Mouse (Mus musculus) left cerebral cortex, adult 8-10 months (tissue): ENCODE measurements around the gene Fanci. TPM values are rescaled to one million over a fixed set of nuclear protein-coding genes. Genes with fewer than 3 reads are reported as not detected.

Source experiments
- DNase-seq, 2 experiments: peaks; one replicate each; pipeline ENCODE4 v3.0.0; 2022; ENCODE audit warnings: low spot score in 2 of 2
- total RNA-seq, 4 experiments: library from RNA; stranded (reverse); gene quantifications; 2 replicates each; pipeline ENCODE4 v1.2.4; 2022

Fanci gene
- total RNA-seq = 1 to 10 TPM in 1 of 4 experiments, under 1 TPM in 3; 0.39 to 1.2 (median 0.69) TPM

GRCm38 (mm10) chr7:79391883-79392649 is at the start of gene Fanci:
Fanci (plus strand) TSS chr7:79391929.
- DNase-seq = peak; percentile 89 to 95

- DNase-seq = no peak
These were observed 45.8 kb upstream of the Fanci start for GRCm38 (mm10) chr7:79345902-79346301.

- no peak for DNase-seq
These were observed 45.1 kb upstream of the Fanci start for GRCm38 (mm10) chr7:79346555-79347075.

DNA sequence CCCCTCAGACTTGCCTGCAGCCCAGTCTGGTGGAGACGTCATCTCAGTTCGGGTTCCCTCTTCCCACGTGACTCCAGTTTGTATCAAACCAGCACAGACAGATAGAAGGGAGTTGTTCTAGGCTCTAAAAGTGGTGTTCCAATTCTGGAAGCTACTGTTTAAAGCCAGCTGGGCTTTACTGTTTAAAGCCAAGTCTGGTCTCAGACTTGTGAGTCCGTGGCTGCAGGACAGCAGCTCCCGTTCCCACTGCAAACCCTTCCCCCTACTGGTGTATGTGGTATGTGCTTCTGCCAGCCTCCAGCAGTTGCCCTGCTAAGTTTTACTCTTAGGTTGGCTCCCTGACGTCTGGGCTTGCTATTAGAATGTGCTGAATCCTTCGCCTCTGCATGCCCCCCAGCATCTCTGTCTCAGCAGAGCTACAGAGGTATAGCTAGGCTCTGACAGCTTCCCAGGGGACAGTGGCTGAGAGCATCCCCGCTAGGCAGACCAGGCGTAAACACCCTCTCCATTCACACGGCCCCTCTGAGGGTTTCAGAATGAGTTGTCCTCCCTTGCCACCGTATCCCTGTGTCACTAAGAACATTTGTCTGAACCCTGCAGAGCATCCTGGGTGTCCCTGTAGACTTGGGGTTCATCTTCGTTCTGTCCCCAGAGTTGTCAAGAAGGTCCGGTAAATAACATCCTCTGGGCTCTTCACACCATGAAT is 44.5 kb upstream of the Fanci start:
- no peak for DNase-seq

DNA sequence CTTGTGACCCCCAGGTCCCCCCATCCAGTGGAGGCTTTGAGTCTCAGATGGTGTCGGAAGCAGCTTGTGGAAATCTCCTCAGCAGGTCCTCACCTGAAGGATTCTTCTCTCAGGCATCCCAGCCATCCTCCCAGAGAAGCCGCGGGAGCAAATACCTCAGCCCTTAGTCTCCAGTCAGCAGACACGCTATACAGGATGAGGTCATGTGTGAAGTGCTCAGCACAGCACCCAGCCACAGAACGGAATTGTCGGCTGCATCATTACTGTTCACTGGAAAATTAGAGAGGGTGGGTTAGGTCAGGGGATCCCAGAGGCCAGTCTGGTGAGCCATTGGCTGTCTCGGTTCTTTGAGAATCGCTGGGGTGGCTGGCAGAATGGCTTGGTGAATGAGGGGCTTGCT is 42.9 kb upstream of the Fanci start:
- DNase-seq = no peak

- DNase-seq = peak in 1 of 2 experiments; percentile 76
These were observed 41.9 kb upstream of the Fanci start for GRCm38 (mm10) chr7:79349738-79350386.

GRCm38 (mm10) chr7:79358350-79359182 is 33.2 kb upstream of the Fanci start:
- peak; percentile 63 to 96 for DNase-seq

DNA sequence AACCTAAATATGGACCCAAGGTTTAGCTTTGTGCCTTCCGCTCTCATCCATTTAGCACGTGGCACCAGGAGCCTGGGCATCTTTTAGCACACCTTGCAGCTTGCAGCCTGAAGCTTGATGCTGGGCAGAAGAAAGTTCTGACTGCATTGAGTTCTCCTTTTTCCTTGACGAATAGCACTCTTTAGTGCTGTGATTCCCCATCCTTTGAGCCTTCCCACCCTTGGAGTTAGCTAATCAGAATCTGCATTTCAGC is 32.6 kb upstream of the Fanci start:
- DNase-seq = no peak

DNA sequence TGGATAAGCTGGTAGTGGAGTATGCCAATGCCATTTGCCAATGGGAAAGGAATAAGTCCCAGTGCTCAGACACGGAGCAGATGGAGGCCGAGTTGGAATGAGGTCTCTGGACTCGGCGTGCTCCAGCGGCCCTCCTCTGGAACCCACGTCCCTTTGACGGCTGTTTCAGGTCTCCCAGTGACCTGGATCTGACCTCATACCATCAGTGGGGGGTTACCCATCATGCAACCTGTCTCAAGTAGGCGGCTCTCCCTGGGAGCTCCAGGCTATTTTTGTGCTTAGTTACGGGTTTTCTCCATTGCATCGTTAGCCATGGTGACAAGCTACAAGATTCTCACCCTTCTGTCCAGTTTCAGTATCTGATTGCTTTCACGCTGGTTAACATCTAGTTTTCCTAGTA is 31.7 kb upstream of the Fanci start:
- no peak for DNase-seq

- peak in 1 of 2 experiments; percentile 68 for DNase-seq
These were observed 29.5 kb upstream of the Fanci start for GRCm38 (mm10) chr7:79362208-79362607.

- no peak for DNase-seq
These were observed 28.9 kb upstream of the Fanci start for GRCm38 (mm10) chr7:79362830-79363229.

DNA sequence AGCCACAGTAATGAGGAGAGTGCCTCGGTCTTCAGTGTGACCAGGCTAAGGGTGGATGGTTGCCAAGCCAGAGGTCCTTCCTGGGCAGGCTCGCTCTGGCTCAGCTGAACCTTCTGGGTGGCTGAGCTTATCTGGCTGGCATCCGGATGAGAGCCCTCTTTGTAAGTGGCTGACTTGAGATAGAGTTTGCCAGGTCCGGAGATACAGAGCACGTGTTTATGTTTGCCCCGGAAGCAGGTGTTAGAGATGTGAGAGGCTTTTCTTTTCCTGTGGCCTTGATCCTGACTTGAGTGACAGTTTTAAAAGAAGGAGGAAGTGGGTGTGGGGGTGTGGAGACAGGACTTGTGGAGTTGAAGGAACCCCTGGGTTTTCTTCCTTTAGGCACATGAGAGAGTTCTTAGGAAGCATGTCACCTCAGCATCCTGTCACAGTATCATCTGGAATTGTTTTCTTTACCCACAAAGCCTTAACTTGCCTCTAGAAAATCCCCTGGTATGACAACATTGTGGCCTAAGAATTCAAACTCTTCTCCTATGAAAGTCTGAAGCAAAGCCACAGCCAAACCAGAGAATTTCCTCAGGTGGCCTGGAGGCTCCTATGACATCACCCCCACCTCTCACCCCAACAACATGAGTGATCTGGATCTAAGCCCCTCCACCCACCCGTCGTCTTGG is 28.2 kb upstream of the Fanci start:
- DNase-seq = peak in 1 of 2 experiments; percentile 66

GRCm38 (mm10) chr7:79368664-79369063 is 23.1 kb upstream of the Fanci start:
- DNase-seq = no peak

DNA sequence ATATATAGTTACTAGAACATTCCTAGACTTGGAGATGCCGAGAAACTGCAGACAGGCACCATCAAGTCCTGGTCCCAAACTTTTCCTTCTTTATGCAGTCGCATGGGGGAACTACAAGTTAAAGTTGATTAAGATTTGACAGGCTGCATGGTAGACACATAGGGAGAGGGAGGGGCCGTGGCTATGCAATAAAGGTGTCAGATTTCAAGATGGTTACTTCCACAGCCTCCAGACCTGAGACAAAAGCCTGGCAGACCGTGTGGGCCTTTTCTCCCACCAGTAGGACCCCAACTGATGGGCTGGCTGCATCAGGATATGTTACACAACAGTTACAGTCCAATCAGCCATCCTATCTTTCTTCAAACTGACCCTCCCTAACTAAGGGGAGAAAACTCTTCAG is 22.3 kb upstream of the Fanci start:
- no peak for DNase-seq

DNA sequence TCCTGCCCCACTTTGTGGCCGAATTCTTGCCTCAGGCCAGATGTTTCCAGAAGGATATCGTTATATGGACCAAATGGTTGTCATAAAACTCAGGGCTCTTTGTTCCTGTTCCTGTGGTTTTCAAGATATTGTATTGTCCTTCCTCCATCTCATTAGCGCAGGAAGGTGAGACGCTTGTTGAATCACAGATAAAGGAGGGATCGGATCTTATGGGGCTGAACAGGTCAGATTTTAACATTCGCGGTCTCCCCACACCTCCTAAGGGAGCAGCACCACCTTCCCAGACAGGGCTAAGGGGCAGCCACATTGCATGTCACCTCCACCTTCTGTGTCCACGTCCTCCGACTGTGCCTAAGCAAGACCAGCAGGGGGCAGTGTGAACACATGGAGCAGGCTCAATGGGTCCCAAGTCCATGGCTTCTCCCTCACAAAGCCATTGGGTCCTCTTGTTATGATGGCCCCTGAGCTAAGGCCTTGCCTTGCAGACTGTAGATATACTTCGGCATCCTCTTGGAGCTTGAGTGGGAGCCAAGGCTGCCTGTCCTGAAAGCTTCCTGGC is 20.3 kb upstream of the Fanci start:
- no peak for DNase-seq

GRCm38 (mm10) chr7:79374017-79374416 is 17.7 kb upstream of the Fanci start:
- no peak for DNase-seq

DNA sequence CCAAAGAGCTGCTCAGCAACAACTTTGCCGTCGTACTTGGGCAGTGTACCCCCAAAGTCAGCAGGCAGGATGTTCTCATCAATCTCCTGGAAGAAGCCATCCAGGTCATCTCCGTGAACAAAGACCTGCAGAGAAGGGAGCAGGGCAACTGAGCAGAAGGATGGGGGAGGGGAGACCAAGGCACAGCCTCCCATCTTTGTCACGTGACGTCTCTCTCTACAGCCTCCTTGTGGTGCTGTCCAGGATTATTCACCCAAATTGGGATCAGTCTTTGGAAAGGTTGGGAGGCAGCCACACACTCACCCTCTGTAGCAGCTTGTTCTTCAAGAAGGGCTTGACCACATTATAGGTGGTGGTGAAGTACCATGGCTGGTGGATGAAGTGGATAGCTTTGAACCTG is 16.1 kb upstream of the Fanci start:
- no peak for DNase-seq

DNA sequence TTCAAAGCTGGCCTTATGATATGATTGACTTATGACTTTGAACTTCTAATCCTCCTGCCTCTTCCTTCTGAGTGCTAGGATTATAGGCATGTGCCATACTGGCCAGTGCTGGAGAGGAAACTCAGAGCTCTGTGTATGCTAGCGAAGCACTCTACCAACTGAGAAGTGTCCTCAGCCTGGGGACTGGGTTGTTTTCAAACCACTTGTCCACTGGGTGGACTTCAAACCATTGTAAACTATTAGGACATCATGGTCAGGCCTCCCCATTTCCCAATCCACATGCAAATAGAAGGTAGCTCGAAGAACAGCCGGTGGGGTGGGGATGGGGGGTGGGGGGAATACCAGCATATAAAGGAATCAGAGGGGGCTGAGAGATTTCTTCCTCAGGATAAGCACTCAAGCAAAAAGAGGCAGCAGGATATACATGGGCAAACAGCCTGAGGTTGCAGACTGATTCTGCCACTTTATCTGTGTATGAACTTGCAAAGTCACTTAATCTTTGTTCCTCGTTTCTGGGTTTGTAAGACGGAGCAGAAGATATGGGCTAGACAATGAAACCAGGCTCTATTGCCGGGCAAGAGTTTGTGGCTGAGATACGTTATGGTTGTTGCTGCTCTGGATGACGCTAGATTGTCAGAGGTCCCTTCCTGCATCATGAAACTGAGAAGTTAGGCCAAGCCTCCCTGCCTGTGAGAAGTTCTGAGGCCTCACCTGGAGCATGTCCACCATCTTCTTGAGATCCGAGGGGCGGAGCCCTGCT is 15.0 kb upstream of the Fanci start:
- DNase-seq = no peak

- no peak for DNase-seq
These were observed 5.2 kb upstream of the Fanci start, which contains the start of gene Rlbp1 for GRCm38 (mm10) chr7:79386422-79387133. Rlbp1 (minus strand) TSS chr7:79387048.
